8 mouse cellular contexts compared by ENCODE assay signal in genomic region chr3:100963849-100964542, GRCm38 (mm10). TPM values are rescaled to one million over a fixed set of nuclear protein-coding genes. Genes with fewer than 3 reads are reported as not detected.
DNase-seq lines count a peak whose midpoint lies in the region; ATAC-seq lines count a peak whose summit lies in the region.

No protein-coding gene starts in this region.

- no peak for ATAC-seq in forebrain, embryonic 11.5 days (replicated peaks; ENCODE audit: low FRiP score)
- ATAC-seq in forebrain, embryonic 15.5 days (replicated peaks): peak; percentile 65
- peak; percentile 48; the same call in 1 of the 2 replicates for ATAC-seq in midbrain, embryonic 14.5 days (ENCODE audit: low FRiP score, low TSS enrichment)

- H3K36me3 ChIP-seq in forebrain, embryonic 11.5 days (ENCODE audit: control insufficient read depth, insufficient read depth, low read length): peaks cover 5% of the 10 kb centered on the region; the same call in 1 of the 2 replicates
- peaks cover 75% of the 10 kb centered on the region for H3K36me3 ChIP-seq in forebrain, embryonic 10.5 days (replicated peaks)
- peaks cover 7% of the 10 kb centered on the region; the same call in 1 of the 2 replicates for H3K36me3 ChIP-seq in forebrain, embryonic 15.5 days
- H3K36me3 ChIP-seq in midbrain, embryonic 14.5 days (ENCODE audit: control insufficient read depth, insufficient read depth, low read length): peaks cover 26% of the 10 kb centered on the region

- H3K27me3 ChIP-seq in forebrain, embryonic 11.5 days (ENCODE audit: control insufficient read depth, insufficient read depth, low read length): no peaks in the 10 kb centered on the region
- H3K27me3 ChIP-seq in forebrain, embryonic 10.5 days (ENCODE audit: poor library complexity, severe bottlenecking): no peaks in the 10 kb centered on the region
- H3K27me3 ChIP-seq in forebrain, embryonic 15.5 days: no peaks in the 10 kb centered on the region
- H3K27me3 ChIP-seq in midbrain, embryonic 14.5 days (ENCODE audit: control insufficient read depth, insufficient read depth, low read length): no peaks in the 10 kb centered on the region

- 0 out of 2 replicates have a peak, but pooled peaks cover 3% of the 10 kb centered on the region for H3K4me1 ChIP-seq in forebrain, embryonic 11.5 days (replicated peaks; ENCODE audit: control insufficient read depth, insufficient read depth, low read length)
- H3K4me1 ChIP-seq in forebrain, embryonic 10.5 days: peaks cover 5% of the 10 kb centered on the region
- H3K4me1 ChIP-seq in forebrain, embryonic 15.5 days: peaks cover 4% of the 10 kb centered on the region; the same call in 1 of the 2 replicates
- H3K4me1 ChIP-seq in midbrain, embryonic 14.5 days (ENCODE audit: control insufficient read depth, insufficient read depth, low read length): no peaks in the 10 kb centered on the region

- no peak overlapping the region for H3K27ac ChIP-seq in forebrain, embryonic 11.5 days (ENCODE audit: low read depth, low read length)
- H3K27ac ChIP-seq in forebrain, embryonic 10.5 days: no peak overlapping the region
- H3K27ac ChIP-seq in forebrain, embryonic 15.5 days (replicated peaks): no peak overlapping the region
- H3K27ac ChIP-seq in midbrain, embryonic 14.5 days (replicated peaks; ENCODE audit: low read depth, low read length): no peak overlapping the region

- H3K4me3 ChIP-seq in forebrain, embryonic 11.5 days (ENCODE audit: low read depth, low read length): no peak overlapping the region
- no peak overlapping the region for H3K4me3 ChIP-seq in forebrain, embryonic 10.5 days
- no peak overlapping the region for H3K4me3 ChIP-seq in forebrain, embryonic 15.5 days
- H3K4me3 ChIP-seq in midbrain, embryonic 14.5 days (replicated peaks; ENCODE audit: low read depth, low read length): no peak overlapping the region

- no peak overlapping the region for H3K4me2 ChIP-seq in forebrain, embryonic 11.5 days (ENCODE audit: low read depth, low read length, severe bottlenecking)
- H3K4me2 ChIP-seq in forebrain, embryonic 15.5 days (replicated peaks): no peak overlapping the region
- H3K4me2 ChIP-seq in midbrain, embryonic 14.5 days (ENCODE audit: low read length): no peak overlapping the region

- WGBS in forebrain, embryonic 11.5 days: 84% methylated on average over 14 of the region's 14 CpGs
- 84% methylated on average over 14 of the region's 14 CpGs for WGBS in forebrain, embryonic 10.5 days
- 80% methylated on average over 14 of the region's 14 CpGs for WGBS in forebrain, embryonic 15.5 days
- WGBS in midbrain, embryonic 14.5 days: 82% methylated on average over 14 of the region's 14 CpGs

- H3K9ac ChIP-seq in forebrain, embryonic 11.5 days (ENCODE audit: low read length): no peak overlapping the region
- no peak overlapping the region for H3K9ac ChIP-seq in forebrain, embryonic 15.5 days (replicated peaks)
- H3K9ac ChIP-seq in midbrain, embryonic 14.5 days (replicated peaks; ENCODE audit: low read length): no peak overlapping the region

- peak; percentile 61 for DNase-seq in forebrain, embryonic 11.5 days (ENCODE audit: low spot score)
- DNase-seq in forebrain, embryonic 10.5 days (ENCODE audit: extremely low spot score, low spot score): no peak
- DNase-seq in urinary bladder, postnatal 36 days (ENCODE audit: low spot score in 2 of 2): peak; percentile 27 to 33
- DNase-seq in urinary bladder, adult 2 months (ENCODE audit: low spot score): no peak
- peak; percentile 28 to 74 for DNase-seq in layer of hippocampus, adult 8-10 months (ENCODE audit: low spot score in 2 of 2)
- peak; percentile 85 for DNase-seq in midbrain, embryonic 14.5 days
- peak; percentile 43 for DNase-seq in thymus, postnatal 25 days

- H3K9me3 ChIP-seq in forebrain, embryonic 11.5 days (ENCODE audit: control insufficient read depth, low read length): no peaks in the 10 kb centered on the region
- no peaks in the 10 kb centered on the region for H3K9me3 ChIP-seq in forebrain, embryonic 10.5 days
- H3K9me3 ChIP-seq in forebrain, embryonic 15.5 days: no peaks in the 10 kb centered on the region
- no peaks in the 10 kb centered on the region for H3K9me3 ChIP-seq in midbrain, embryonic 14.5 days (ENCODE audit: control insufficient read depth, low read length)

RNA-seq across cellular contexts. Expression of gene Ttf2, which starts 5.5 kb away (rescaled TPM):
- 30.2 and 30.8 TPM in 2 replicates for polyA plus RNA-seq in forebrain, embryonic 11.5 days (2014; fragmentation: Nextera tagmentation; extraction: Ambion mirVana)
- 35.6 and 36.0 TPM in 2 replicates for polyA plus RNA-seq in forebrain, embryonic 10.5 days (2016; fragmentation: Nextera tagmentation; extraction: Ambion mirVana)
- polyA plus RNA-seq in urinary bladder, adult 2 months (2012; rRNA removed): 7.2 and 8.2 TPM in 2 replicates
- 6.7 and 8.0 TPM in 2 replicates for polyA plus RNA-seq in forebrain, embryonic 15.5 days (2015; fragmentation: Nextera tagmentation; extraction: Ambion mirVana)
- 1 to 10 TPM; 1.2 to 1.9 (median 1.7) TPM for total RNA-seq in layer of hippocampus, adult 8-10 months (2022)
- 3.4 and 6.6 TPM in 2 replicates for polyA plus RNA-seq in midbrain, embryonic 14.5 days (2014; fragmentation: Nextera tagmentation; extraction: Ambion mirVana)

RNA-seq across cellular contexts. Expression of gene Trim45, which starts 42.0 kb away (rescaled TPM):
- 5.0 and 5.9 TPM in 2 replicates for polyA plus RNA-seq in forebrain, embryonic 11.5 days (2014; fragmentation: Nextera tagmentation; extraction: Ambion mirVana)
- 4.6 and 5.3 TPM in 2 replicates for polyA plus RNA-seq in forebrain, embryonic 10.5 days (2016; fragmentation: Nextera tagmentation; extraction: Ambion mirVana)
- polyA plus RNA-seq in urinary bladder, adult 2 months (2012; rRNA removed): 7.0 and 7.8 TPM in 2 replicates
- 7.8 and 8.0 TPM in 2 replicates for polyA plus RNA-seq in forebrain, embryonic 15.5 days (2015; fragmentation: Nextera tagmentation; extraction: Ambion mirVana)
- total RNA-seq in layer of hippocampus, adult 8-10 months (2022): 10 to 100 TPM in 1 of 4 experiments, 1 to 10 TPM in 3; 8.8 to 10.3 (median 9.6) TPM
- polyA plus RNA-seq in midbrain, embryonic 14.5 days (2014; fragmentation: Nextera tagmentation; extraction: Ambion mirVana): 6.5 and 10.4 TPM in 2 replicates

Comparison
In these comparisons a context has a peak if more than half of its experiments do, and no peak if none do; other contexts are left out.
1. DNase-seq: peak in forebrain, embryonic 11.5 days (single experiment), urinary bladder, postnatal 36 days (2 of 2), layer of hippocampus, adult 8-10 months (2 of 2), midbrain, embryonic 14.5 days (single experiment) and thymus, postnatal 25 days (single experiment); none in forebrain, embryonic 10.5 days (single experiment) and urinary bladder, adult 2 months (single experiment).